Mouse (Mus musculus): ENCODE data around the gene 1810046K07Rik.

The 1810046K07Rik gene

GRCm38 (mm10) chr9:51303980-51304379 is 24.7 kb downstream of the 1810046K07Rik start:
- no peak for DNase-seq

- no peak for DNase-seq
Measured at GRCm38 (mm10) chr9:51293541-51293940, 35.2 kb downstream of the 1810046K07Rik start.

GRCm38 (mm10) chr9:51292674-51293073 is 36.0 kb downstream of the 1810046K07Rik start:
- DNase-seq, result peak; percentile 78 to 86

- no peak for DNase-seq
Measured at GRCm38 (mm10) chr9:51290980-51291379, 37.7 kb downstream of the 1810046K07Rik start.

- peak in 1 of 2 experiments; percentile 20 for DNase-seq
Measured at GRCm38 (mm10) chr9:51286079-51286478, 42.6 kb downstream of the 1810046K07Rik start.

GRCm38 (mm10) chr9:51278500-51279381 is 50.0 kb downstream of the 1810046K07Rik start, which contains the start of gene Colca2:
Gene Colca2 (minus strand): TSS chr9:51278569.
- DNase-seq, result peak; percentile 83 to 90

- DNase-seq, result no peak
Measured at GRCm38 (mm10) chr9:51277834-51278498, 50.8 kb downstream of the 1810046K07Rik start.

GRCm38 (mm10) chr9:51274678-51275077 is 54.0 kb downstream of the 1810046K07Rik start:
- no peak for DNase-seq

GRCm38 (mm10) chr9:51273581-51274154 is 55.0 kb downstream of the 1810046K07Rik start:
- DNase-seq, result no peak

- DNase-seq, result no peak
Measured at GRCm38 (mm10) chr9:51272102-51272501, 56.6 kb downstream of the 1810046K07Rik start.

- DNase-seq, result no peak
Measured at GRCm38 (mm10) chr9:51271073-51271472, 57.6 kb downstream of the 1810046K07Rik start.

- no peak for DNase-seq
Measured at GRCm38 (mm10) chr9:51268852-51269251, 59.9 kb downstream of the 1810046K07Rik start.

- no peak for DNase-seq
Measured at GRCm38 (mm10) chr9:51258426-51258825, 70.3 kb downstream of the 1810046K07Rik start.

- DNase-seq, result no peak
Measured at GRCm38 (mm10) chr9:51256780-51257502, 71.8 kb downstream of the 1810046K07Rik start.

Data from kidney, postnatal 36 days (tissue).